Comparison of ENCODE assay signal across 9 mouse cellular contexts in genomic region chr1:26687926-26688325, GRCm38 (mm10). TPM values are rescaled to one million over a fixed set of nuclear protein-coding genes. Genes with fewer than 3 reads are reported as not detected.
DNase-seq lines count a peak whose midpoint lies in the region; ATAC-seq lines count a peak whose summit lies in the region.
"Had no signal": no experiment of that assay in that cellular context is flagged by ENCODE, and none has a peak within 500 bp of the region (broad histone marks: within the 10 kb centered on the region; RNA-seq: fewer than 3 reads in every experiment).

No protein-coding gene starts in this region.

- H3K27me3 ChIP-seq in hindbrain, embryonic 13.5 days = no peaks in the 10 kb centered on the region
- no peaks in the 10 kb centered on the region for H3K27me3 ChIP-seq in stomach, embryonic 16.5 days (ENCODE audit: control insufficient read depth, insufficient read depth, low read length)

- H3K9ac ChIP-seq in hindbrain, embryonic 13.5 days = no peak overlapping the region
- no peak overlapping the region for H3K9ac ChIP-seq in stomach, embryonic 16.5 days (ENCODE audit: low read length)

- DNase-seq in frontal cortex, postnatal 14 days (ENCODE audit: low spot score in 2 of 2) = no peak
- peak; percentile 4 for DNase-seq in thymus, postnatal 4 days
- no peak for DNase-seq in thymus, postnatal 25 days
- peak; percentile 5 for DNase-seq in lung, postnatal 36 days
- DNase-seq in adrenal gland, postnatal 4 days (ENCODE audit: low spot score in 2 of 2) = no peak

- no peaks in the 10 kb centered on the region for H3K4me1 ChIP-seq in hindbrain, embryonic 13.5 days (replicated peaks)
- no peaks in the 10 kb centered on the region for H3K4me1 ChIP-seq in stomach, embryonic 16.5 days (ENCODE audit: control insufficient read depth, insufficient read depth, low read length)

- no peak overlapping the region for H3K4me2 ChIP-seq in hindbrain, embryonic 13.5 days
- no peak overlapping the region for H3K4me2 ChIP-seq in stomach, embryonic 16.5 days (ENCODE audit: low read depth, low read length)

- H3K27ac ChIP-seq in hindbrain, embryonic 13.5 days = no peak overlapping the region
- H3K27ac ChIP-seq in stomach, embryonic 16.5 days (ENCODE audit: low read length) = no peak overlapping the region

- no peaks in the 10 kb centered on the region for H3K36me3 ChIP-seq in hindbrain, embryonic 13.5 days
- H3K36me3 ChIP-seq in stomach, embryonic 16.5 days (ENCODE audit: control insufficient read depth, insufficient read depth, low read length) = no peaks in the 10 kb centered on the region

- WGBS in hindbrain, embryonic 13.5 days = 72% methylated on average over 1 of the region's 1 CpGs
- WGBS in stomach, embryonic 16.5 days = 65% methylated on average over 1 of the region's 1 CpGs

- ATAC-seq in frontal cortex, adult (ENCODE audit: low TSS enrichment) = peak; percentile 68
- ATAC-seq in hindbrain, embryonic 13.5 days (ENCODE audit: low FRiP score) = peak; percentile 83
- ATAC-seq in stomach, embryonic 16.5 days (ENCODE audit: insufficient read depth, low FRiP score) = peak; percentile 65

- no peak overlapping the region for H3K4me3 ChIP-seq in hindbrain, embryonic 13.5 days
- H3K4me3 ChIP-seq in stomach, embryonic 16.5 days (replicated peaks; ENCODE audit: low read length) = no peak overlapping the region

- H3K9me3 ChIP-seq in hindbrain, embryonic 13.5 days = no peaks in the 10 kb centered on the region
- H3K9me3 ChIP-seq in stomach, embryonic 16.5 days (replicated peaks; ENCODE audit: control insufficient read depth, low read length) = no peaks in the 10 kb centered on the region

RNA-seq across cellular contexts. Expression of gene 4931408C20Rik, which starts 0.7 kb away (rescaled TPM):
- not detected in 2 replicates for polyA plus RNA-seq in hindbrain, embryonic 13.5 days (2015; fragmentation: Nextera tagmentation; extraction: Ambion mirVana)
- polyA plus RNA-seq in stomach, embryonic 16.5 days (2015; fragmentation: Nextera tagmentation; extraction: Ambion mirVana) = not detected in 2 replicates
- total RNA-seq in adrenal gland, postnatal 4 days (2021) = not detected
- polyA plus RNA-seq: gonadal fat pad, adult 2 months had no signal

Comparison
In these comparisons a context has a peak if more than half of its experiments do, and no peak if none do; other contexts are left out.
1. DNase-seq: peak in thymus, postnatal 4 days (single experiment) and lung, postnatal 36 days (single experiment); none in frontal cortex, postnatal 14 days (0 of 2), thymus, postnatal 25 days (single experiment) and adrenal gland, postnatal 4 days (0 of 2).
2. Peak in every context shown above with its lines, with median percentiles within 50 percentile points of each other: ATAC-seq.